Mouse (Mus musculus) heart, adult 11 months (tissue): ENCODE results near the gene 4930442H23Rik.
"Not testable (repeated sequence)": the region's sequence is repeated elsewhere in the genome, so short reads cannot be mapped to it uniquely, and the experiment has no call there.

ENCODE experiments used
- DNase-seq: peaks from one replicate; pipeline ENCODE4 v3.0.0; 2022

The 4930442H23Rik gene

DNA sequence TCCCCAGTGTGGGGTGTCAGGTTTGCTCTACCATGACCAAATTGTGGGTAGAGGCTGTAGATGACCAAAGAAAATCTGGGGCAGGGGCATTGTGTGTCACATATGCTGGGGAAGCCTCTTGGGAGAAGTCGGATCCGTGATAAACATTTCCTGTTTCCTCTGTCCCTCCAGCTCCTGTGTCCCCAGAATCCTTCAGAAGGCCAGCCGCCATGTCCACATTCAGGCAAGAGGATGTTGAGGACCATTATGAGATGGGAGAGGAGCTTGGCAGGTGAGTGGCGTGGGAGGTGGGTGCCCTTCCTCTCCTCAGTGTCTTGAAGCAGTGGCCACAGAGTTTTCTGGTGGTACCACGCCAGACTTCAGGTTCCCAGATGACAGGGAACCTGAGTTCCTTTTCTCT, at the start of gene 4930442H23Rik:
Gene 4930442H23Rik (minus strand): TSS at position 45 of the 400 bp plus-strand sequence.
- peak; percentile 91 for DNase-seq

DNA sequence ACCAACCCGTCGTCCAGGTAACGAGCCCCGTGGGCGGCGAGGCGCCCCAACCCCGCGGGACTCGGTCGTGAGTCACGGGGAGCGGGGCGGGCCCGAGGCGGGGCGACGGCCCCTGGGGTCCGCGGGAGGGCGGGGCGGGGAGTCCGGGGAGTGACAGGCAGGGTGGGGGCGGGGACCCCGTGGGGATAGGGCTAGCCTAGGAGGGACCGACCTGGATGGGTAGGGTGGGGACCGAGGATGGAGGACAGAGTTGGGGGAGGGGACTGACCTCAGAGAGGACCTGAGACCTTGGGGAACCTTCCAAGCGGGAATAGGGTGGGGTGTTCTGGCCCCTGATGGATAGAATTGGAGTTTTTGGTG, 49.6 kb upstream of the 4930442H23Rik start:
- DNase-seq, result no peak

DNA sequence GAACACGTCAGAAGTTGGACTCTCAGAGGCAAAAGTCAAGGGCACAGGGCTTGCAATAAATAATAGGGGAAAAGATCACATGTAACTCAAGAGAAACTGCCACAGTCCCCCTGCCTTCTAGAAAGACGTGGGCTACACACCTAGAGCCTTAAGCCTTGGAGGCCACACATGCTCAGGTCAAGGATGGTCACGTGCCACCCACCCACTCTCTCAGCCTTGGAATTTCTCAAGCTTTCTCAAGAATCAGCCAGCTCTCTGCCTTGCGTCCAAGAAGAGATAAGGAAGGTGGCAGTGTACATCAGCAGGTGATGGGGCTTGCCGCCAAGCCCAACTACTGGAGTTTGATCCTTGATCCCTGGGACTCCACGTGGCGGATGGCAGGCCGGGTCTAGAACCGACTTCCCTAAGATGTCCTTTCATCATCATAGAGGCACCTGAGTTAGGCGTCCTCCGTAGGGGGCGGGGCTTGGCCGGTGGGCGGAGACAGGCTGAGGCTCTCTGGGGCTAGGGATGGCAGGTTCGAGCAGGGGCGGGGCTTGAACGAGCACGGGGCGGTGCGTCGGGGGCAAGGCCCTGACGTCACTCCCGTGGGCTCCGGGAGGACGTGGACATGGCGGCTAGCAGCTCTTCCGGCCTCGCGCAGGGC, 49.1 kb upstream of the 4930442H23Rik start, which contains the start of gene Zfr2:
Gene Zfr2 (plus strand): TSS at position 576 of the 646 bp plus-strand sequence.
- peak; percentile 98 for DNase-seq

DNA sequence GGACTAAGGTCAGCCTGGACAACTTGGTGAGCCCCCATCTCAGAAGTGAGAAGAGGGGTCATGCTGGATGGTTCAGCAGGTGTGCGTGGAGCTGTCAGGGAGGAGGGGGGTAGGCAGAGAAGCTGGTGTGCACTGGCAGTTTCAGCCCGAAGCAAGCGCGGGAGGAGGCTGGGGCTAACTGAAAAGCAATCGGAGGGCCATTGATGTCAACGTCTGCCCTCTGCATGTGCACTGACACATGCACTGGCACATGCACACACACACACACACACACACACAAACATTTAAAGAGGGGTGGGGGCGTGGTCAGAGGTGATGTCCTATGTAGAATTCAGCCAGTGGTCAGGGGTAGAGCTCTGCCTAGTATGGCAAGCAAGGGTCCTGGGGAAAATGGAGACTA, 47.8 kb upstream of the 4930442H23Rik start:
- no peak for DNase-seq

DNA sequence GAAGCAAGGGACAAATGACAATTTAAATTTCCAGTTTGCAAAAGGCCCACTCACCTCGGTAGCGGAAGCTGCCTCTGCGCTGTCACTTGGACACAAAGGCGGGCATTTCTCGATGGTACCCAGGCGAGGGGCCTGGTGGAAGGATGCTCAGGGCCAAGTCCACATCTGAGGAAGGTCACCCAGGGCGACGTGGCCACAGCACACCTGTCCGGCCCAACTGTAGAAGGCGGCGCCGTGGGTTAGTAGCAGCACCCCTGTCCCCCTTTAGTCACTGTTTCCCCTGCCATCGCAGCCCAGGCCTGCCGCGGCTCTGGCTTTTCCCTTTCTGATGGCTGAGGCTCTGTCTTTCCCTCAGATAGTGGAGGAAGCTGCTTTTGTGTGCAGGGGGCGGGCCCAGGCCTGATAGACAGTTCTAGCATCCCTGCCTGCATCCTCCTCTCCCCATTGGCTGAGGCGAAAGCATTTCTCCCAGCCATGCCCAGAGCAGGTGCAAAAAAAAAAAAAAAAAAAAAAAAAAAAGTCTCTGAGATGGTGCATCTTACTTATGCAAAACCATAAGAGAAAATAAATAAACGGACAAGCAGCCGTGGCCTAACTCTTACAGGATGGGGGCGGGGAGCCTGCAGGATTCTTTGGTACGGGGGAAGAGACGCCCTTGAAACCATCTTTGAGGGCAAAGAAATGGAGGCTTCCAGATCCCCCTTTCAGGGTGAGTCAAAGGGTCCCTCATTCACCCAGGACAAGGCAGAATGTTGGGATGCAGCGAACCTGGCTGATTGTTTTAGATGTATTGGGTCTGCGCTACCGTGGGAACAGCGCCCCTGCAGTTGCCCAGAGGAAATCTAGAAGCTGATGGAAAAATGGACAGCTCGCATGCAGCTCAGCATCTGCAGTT, 47.0 kb upstream of the 4930442H23Rik start, which contains the start of gene Atcay:
Gene Atcay (minus strand): TSS at position 396 of the 895 bp plus-strand sequence.
- no peak for DNase-seq

DNA sequence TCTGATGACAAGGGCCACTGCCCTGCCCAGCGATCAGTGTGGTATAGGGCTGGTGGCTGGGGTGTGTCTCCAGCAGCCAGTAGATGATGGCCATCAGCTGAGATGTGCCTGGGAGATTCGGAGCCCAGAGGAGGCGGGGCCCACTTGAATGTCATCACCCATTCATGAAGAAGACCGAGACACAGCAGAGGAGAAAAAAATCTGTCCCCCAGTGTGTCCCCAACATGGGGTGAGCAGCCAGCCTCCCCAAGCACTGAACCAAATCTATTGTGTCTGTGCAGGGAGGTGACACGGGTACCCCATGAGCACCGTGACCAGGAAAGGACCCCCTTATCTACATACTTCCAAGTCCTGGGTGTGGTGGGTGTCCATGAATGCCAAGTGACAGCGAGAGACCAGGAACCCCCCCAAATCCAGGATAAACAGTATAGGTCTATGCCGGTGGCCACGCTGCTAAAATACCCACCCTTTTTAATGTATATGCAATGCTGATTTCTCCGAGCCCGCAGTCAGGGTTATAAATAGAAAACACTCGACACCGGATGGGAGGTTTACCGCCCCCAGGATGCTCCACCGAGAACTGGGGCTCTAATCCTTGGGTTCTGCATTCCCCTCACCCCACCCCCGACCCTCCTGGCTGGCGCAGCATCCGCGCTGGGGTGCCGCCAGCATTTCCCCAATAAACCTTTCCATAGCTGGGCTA, 46.2 kb upstream of the 4930442H23Rik start:
- DNase-seq, result no peak

DNA sequence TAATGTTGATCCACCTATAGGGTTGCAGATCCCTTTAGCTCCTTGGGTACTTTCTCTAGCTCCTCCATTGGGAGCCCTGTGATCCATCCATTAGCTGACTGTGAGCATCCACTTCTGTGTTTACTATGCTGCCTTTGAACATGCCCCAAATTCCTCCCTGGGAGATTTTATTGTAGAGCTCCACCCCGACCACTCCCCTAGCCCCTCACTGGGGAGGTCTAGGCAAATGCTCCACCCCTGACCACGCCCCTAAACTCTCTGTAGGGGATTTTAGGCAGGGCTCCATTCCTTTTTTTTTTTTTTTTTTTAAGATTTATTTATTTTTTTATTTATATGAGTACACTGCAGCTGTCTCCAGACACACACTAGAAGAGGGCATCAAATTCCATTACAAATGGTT, 40.1 kb upstream of the 4930442H23Rik start:
- not testable (repeated sequence) for DNase-seq

DNA sequence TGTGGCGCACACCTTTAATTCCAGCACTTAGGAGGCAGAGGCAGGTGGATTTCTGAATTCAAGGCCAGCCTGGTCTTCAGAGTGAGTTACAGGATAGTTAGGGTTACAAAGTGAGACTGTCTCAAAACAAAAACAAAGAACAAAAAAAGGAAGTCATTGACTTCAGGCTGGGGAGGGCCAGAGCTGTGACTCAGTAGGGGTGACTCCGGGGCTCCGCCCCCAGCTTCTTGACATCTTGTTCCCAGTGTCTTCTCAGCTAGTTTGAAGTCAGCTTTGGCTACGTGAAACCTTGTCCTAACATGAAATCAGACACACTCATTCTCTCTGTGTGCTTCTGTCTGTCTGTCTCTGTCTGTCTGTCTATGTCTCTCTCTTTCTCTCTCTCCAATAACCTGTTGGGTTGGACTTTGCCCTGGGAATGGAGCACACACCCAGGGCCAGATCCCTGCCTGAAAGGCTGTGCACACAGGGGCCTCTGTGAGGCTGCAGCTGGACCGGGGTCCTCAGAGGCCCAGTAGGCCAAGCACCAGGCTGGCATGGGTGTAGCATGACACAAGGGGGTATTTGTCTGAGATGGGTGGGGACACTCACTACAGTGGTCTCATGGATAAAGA, 37.9 kb upstream of the 4930442H23Rik start:
- no peak for DNase-seq

DNA sequence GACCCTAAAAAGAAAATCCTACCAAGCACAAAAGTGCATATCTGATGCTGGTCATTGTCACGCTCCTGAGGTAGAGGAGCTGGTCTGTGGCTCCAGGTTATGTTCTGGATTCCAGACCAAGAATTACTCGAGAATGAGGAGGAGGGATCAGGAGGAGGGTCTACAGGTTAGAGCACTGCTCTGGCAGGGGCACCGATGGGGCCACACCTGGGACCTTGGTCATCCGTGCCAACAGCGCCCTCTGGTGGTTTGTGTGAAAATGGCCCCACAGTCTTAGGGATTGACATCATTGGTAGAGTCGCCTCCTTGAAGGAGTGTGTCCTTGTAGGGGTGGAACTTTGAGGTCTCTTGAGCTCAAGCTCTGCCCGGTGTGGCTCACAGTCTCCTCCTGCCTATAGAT, 34.3 kb upstream of the 4930442H23Rik start:
- DNase-seq, result peak; percentile 92

DNA sequence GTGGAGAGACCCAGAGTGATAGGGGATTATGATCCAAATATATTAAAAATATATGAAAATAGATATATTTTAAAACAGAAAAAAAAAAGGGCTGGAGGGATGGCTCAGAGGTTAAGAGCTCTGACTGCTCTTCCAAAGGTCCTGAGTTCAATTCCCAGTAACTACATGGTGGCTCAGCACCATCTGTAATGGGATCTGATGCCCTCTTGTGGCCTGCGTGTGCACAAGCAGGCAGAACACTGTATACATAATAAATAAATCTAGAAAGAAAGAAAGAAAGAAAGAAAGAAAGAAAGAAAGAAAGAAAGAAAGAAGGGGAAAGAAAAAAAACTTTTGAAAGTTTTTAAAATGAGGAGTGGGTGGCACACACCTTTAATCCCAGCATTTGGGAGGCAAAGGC, 33.6 kb upstream of the 4930442H23Rik start:
- DNase-seq, result not testable (repeated sequence)

DNA sequence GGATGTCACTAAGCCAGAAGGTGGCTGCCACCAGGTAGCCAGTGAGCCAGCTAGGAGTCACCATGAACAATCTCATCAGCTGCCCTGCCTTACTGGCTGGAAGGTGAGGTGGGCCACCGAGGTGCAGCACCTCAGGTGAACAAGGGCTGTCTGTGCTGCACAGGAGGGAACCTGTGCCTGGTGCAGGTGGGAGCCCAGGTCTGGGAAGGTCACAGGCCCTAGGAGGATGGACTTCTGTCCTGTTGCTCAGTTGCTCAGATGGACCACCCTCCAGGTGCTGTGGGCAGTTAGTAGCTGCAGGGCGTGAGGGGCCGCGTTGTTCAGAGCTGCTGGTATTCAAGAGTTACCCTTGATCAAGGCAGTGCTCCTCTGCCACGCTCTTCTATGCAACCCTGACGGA, 33.2 kb upstream of the 4930442H23Rik start:
- DNase-seq, result peak; percentile 90

DNA sequence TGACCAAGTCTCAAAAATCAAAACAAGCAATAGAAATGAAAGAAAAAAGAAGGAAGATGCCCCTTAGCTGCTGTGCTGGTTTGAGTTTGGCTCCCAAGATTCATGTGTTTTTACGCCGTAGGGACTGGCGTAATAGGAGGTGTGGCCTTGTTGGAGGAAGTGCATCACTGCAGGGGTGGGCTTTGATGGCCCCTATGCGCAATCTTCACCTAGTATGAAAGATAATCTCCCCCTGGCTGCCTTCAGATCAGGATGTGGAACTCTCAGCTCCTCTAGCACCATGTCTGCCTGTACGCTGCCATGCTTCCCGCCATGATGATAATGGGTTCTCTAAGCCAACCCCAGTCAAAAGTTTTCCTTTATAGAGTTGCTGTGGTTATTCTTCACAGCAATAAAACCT, 32.6 kb upstream of the 4930442H23Rik start:
- no peak for DNase-seq

DNA sequence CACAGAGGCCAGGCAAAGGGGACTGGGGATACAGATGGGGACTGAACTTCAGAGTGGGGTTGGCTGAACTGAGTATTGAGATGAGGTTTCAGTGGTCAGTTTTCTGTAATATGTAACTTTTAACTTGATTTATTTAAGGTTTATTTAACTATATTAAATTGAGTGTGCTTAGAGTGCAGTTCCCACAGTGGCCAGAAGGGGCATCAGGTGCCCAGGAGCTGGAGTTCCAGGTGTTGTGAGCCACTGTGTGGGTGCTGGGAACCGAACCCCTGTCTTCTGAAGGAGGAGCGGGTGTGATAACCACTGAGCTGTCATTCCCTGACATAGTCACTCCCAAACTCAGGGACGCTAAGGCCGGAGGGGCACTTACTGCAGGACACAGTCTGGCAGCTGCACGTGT, 26.5 kb upstream of the 4930442H23Rik start:
- DNase-seq, result peak; percentile 89

DNA sequence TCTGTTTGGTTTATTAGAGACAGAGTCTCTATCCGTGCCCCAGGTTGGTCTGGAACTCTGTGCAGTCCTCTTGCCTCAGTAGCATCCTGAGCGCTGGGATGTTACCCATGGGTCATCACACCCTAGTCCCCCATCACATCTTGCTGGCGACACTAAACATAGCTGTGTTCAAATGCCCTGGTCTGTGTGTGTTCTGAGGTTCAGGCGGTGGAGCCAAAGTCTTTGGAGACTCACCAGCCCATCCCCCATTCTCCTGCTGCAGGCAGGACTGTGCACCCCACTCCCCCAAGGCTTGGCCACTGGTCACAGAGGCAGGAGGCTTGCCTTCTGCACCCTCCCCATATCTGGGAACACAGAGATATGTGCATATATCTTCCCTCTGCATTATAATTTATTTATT, 20.5 kb upstream of the 4930442H23Rik start:
- DNase-seq, result peak; percentile 89

DNA sequence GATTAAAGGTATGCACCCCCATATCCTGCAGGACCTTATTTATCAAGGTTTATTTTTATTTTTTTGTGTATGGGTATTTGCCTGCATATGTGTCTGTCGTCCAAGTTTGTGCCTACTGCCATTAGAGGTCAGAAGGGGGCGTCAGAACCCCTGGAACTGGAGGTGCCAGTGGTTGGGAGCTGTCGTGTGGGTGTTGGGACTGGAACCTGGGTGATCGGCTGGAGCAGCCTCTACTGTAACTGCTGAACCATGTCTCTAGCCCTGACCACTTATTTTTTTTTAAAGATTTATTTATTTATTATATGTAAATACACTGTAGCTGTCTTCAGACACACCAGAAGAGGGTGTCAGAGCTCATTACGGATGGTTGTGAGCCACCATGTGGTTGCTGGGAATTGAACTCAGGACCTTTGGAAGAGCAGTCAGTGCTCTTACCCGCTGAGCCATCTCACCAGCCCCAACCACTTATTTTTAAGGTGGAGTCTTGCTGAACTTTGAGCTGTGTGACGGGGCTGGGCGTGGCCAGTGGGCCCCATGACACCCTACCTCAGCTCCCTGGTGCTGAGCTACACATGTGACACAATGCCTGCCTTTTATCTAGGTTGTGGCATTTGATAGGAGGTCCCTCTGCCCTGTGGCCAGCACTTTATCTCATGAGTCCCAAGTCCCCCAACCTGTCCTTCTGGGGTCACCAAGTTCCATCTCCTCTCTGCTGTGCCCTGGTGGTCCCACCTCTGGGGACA, 19.5 kb upstream of the 4930442H23Rik start:
- DNase-seq, result peak; percentile 95

DNA sequence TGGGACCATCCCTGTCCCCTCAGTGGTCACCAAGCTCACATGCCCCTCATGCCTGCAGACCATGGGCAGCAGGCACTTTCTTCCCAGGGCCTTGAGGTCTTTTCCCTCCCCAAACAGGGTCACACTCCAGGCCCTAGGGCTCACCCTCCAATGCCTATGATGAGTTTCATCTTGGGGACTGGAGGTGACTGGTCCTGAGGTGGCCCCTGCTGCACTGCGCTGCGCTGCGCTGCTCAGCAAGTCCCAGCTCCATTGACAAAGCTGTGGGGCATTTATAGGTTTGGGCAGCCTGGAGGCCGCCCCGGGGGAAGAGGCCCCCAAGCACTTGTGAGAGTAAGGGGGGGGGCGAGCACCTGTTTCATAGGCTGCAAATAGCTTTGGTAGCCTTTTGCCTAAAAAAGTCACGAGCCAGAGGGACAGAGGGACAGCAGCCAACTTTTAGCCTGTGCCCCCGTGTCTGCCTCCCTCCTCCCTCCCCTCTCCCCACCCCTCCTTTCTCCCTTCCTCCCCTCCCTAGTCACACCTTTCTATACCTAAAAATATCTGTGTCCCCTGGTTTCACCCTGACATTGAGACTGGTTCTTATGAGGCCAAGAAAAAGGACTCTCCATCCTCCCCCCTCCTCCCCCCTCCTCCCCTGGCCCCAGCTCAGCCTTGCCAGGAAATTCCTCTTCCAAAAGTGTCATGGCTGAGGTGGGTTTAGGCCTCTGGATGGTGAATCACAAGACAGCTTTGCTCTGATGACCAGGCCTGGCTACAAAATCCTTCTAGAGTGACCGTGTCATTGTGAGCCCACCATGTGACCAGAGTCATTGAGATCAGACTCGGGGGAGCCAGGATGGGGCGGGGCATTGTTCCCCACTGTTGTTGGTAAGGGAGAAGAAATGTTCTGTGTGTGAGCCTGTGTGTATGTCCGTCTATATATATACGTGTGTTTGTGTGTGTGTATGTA, 18.4 kb upstream of the 4930442H23Rik start, which contains the start of gene Nmrk2:
Gene Nmrk2 (minus strand): TSS at position 245 of the 952 bp plus-strand sequence.
- DNase-seq, result peak; percentile 98

DNA sequence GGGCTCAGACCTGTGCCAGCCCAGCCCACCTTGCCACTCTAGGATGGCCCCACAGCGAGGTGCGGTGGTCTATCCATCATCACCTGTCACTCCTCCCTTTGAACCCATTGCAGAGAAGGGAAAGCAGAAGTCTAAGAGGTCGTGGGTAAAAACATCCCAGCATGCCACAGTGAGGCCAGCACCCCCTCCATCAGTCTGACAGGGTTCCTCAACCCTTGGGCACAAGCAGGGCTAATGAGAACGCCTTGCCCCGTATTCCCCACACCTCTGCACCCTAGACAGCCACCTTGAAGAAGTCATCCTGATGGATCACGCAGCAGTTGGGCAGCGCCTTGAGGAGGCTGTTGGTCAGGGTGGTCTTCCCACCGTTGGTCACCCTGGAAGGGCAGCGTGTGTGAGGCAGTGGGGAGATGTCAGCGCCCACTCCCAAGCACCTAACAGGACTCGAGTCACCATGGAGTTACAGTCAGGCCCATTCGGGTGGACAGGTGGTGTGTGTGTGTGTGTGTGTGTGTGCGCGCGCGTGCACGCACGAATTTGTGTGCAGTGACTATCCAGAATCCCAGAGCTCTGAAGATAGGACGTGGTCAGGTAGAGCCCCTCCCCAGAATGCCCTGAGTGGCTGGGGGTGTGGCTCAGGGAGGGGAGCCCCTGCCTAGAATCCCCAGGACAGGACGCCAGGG, 17.1 kb upstream of the 4930442H23Rik start:
- DNase-seq, result peak; percentile 93

DNA sequence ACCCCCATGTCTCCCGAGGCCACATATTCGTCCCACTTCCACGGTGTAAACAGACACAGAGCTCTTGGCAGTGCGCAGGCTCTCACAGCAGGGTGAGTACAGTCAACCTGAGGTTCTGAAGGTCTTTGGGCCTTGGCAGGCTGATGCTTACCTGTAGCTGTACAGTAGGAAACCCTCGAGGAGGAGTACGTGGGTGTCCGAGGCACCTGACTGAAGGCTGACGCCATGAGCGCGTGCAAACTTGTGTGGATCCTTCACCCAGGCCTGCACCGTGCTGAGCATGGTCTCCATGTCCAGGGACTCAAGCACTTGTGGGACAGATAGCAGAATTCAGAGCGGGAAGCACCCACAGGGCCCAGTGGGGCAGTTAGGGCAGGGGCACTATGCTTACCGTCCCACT, 16.5 kb upstream of the 4930442H23Rik start:
- peak; percentile 93 for DNase-seq

DNA sequence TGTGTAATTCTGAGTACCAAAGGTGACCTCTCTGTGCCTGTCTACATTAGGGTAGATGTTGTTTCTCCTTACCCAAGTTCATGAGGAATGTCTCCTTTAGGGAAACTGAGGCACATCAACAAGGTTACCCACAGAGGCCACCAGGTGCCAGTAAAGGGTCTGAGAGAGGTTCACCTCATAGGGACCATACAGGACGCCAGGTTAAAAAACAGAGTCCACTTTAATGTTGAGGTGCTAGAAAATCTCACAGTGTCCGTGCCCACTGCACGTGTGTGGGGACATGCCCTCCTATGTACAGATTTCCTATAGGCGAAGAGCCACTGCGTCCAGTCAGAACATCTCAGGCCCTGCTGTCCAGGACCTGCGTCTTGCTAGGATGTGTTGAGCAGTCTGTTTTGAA, 15.3 kb upstream of the 4930442H23Rik start:
- peak; percentile 88 for DNase-seq

DNA sequence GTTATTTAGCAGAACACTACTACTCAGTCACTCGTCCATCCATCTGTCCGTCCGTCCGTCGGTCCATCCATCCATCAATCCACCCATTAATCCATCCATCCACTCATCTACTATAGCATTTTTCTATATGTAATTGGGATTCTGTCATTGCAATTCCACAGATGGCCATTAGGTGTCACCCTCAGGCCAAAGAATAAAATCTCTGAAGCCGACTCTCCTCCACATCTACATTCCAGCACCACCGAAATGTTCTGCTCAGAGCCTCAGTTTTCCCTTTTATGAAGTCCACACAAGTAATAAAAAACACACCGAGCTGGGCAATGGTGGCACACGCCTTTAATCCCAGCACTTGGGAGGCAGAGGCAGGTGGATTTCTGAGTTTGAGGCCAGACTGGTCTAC, 14.6 kb upstream of the 4930442H23Rik start:
- DNase-seq, result peak; percentile 89
